25 mouse cellular contexts compared by ENCODE assay signal in genomic region chr13:20042856-20043255, GRCm38 (mm10).
"Had no signal": no experiment of that assay in that cellular context is flagged by ENCODE, and none has a peak within 500 bp of the region (broad histone marks: within the 10 kb centered on the region; RNA-seq: fewer than 3 reads in every experiment).

No protein-coding gene starts in this region.

- H3K9me3 ChIP-seq: heart, embryonic 13.5 days; heart, embryonic 15.5 days; hindbrain, embryonic 13.5 days; hindbrain, embryonic 15.5 days; kidney, embryonic 15.5 days; limb, embryonic 13.5 days; limb, embryonic 15.5 days had no signal

- H3K9ac ChIP-seq: heart, embryonic 13.5 days; heart, embryonic 15.5 days; hindbrain, embryonic 13.5 days; hindbrain, embryonic 15.5 days; kidney, embryonic 15.5 days; limb, embryonic 13.5 days; limb, embryonic 15.5 days had no signal

- H3K4me1 ChIP-seq: heart, embryonic 13.5 days; heart, embryonic 15.5 days; hindbrain, embryonic 15.5 days; kidney, embryonic 15.5 days; limb, embryonic 15.5 days had no signal

- ATAC-seq: hindbrain, postnatal 0 days; intestine, embryonic 16.5 days had no signal

- H3K36me3 ChIP-seq: heart, embryonic 13.5 days; heart, embryonic 15.5 days; hindbrain, embryonic 13.5 days; hindbrain, embryonic 15.5 days; kidney, embryonic 15.5 days; limb, embryonic 13.5 days; limb, embryonic 15.5 days had no signal

- DNase-seq: gastrocnemius, postnatal 14 days; gastrocnemius, postnatal 36 days; heart, adult 11 months; heart, adult 2 months; heart, postnatal 14 days; heart, postnatal 36 days; kidney, adult 11 months; kidney, adult 2 months; kidney, adult 9 months; kidney, postnatal 14 days; kidney, postnatal 36 days; layer of hippocampus, adult 9-11 months; layer of hippocampus, postnatal 36 days; left cerebral cortex, postnatal 4 days had no signal

- H3K4me2 ChIP-seq: heart, embryonic 11.5 days; heart, embryonic 13.5 days; heart, embryonic 15.5 days; hindbrain, embryonic 13.5 days; hindbrain, embryonic 15.5 days; kidney, embryonic 15.5 days; limb, embryonic 13.5 days; limb, embryonic 15.5 days had no signal

- H3K4me3 ChIP-seq: heart, adult 2 months; heart, embryonic 13.5 days; heart, embryonic 15.5 days; hindbrain, embryonic 13.5 days; hindbrain, embryonic 15.5 days; kidney, embryonic 15.5 days; limb, embryonic 13.5 days; limb, embryonic 15.5 days had no signal

- H3K27ac ChIP-seq: heart, adult 2 months; heart, embryonic 13.5 days; heart, embryonic 15.5 days; hindbrain, embryonic 13.5 days; hindbrain, embryonic 15.5 days; hindbrain, postnatal 0 days; kidney, embryonic 15.5 days; kidney, postnatal 0 days; limb, embryonic 13.5 days; limb, embryonic 15.5 days had no signal

- H3K27me3 ChIP-seq: heart, embryonic 15.5 days; hindbrain, embryonic 13.5 days; hindbrain, embryonic 15.5 days; limb, embryonic 13.5 days; limb, embryonic 15.5 days had no signal
